Mouse (Mus musculus) thymus, postnatal 0 days (tissue): Measurements from ENCODE around the gene Pds5b. TPM values are rescaled to one million over a fixed set of nuclear protein-coding genes. Genes with fewer than 3 reads are reported as not detected.
"Not testable (repeated sequence)": the region's sequence is repeated elsewhere in the genome, so short reads cannot be mapped to it uniquely, and the experiment has no call there.

Experiments
- DNase-seq: peaks from one replicate; pipeline ENCODE4 v3.0.0-alpha.2; 2015; ENCODE audit warnings: low spot score
- polyA plus RNA-seq: library from polyadenylated mRNA; unstranded; fragments of >200 nt; fragmentation: Nextera tagmentation; extraction: Ambion mirVana; gene quantifications from 2 replicates; pipeline ENCODE4 v1.2.1, GENCODE M21; 2015

Gene Pds5b
- polyA plus RNA-seq, 1 experiment from 2014 or later: 84.8 TPM

DNA sequence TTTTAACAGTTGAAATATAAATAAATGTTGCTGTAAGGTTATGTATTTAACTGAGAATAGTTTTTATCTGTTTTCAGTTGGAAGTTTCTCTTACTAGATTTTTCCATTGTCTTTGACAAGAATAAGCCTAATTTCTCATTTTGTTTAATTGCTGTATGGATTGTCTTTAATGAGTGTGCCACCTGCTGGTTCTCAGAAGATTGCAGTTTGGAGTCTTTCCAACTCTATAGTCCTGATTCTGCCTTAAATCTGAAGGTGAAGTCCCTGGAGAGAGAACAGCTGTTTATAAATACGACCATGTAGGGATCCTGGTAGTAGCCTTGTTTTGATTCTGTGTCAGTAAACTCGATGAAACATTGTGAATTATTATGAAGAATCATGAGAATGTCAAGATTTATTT, 29.2 kb downstream of the Pds5b start:
- DNase-seq: peak; percentile 46

DNA sequence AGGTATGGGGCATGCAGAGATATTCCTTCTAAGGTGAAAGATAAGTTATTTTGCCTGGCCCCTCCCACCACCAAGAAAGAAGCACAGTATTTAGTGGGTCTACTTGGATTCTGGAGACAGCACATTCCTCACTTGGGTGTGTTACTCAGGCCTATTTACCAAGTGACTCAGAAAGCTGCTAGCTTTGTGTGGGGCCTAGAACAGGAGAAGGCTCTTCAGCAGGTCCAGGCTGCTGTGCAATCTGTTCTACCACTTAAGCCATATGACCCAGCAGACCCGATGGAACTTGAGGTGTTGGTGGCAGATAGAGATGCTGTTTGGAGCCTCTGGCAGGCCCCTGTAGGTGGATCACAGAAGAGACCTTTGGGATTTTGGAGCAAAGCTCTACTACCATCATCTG, 33.1 kb downstream of the Pds5b start:
- not testable (repeated sequence) for DNase-seq

GRCm38 (mm10) chr5:150707181-150707580, 33.6 kb downstream of the Pds5b start:
- DNase-seq: not testable (repeated sequence)

DNA sequence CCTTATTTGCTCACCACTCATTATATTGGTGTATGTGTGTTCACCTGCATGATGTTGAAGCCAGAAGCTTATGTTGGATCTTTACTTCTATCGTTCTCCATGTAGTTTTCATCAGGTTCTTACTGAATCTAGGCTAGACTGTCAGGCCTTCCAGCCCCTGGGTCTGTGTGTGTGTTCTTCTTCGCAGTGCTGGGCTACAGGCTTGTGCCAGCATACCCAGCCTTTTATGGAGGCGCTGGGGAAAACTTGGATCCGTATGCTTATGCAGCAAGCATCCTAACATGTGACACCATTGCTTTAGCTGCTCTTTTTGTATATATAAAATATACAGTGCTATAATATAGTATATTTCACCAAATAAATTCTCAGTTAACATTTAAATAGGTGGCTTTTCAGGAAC, 38.0 kb downstream of the Pds5b start:
- DNase-seq: no peak

GRCm38 (mm10) chr5:150713431-150713830, 39.9 kb downstream of the Pds5b start:
- DNase-seq: no peak

GRCm38 (mm10) chr5:150717775-150718174, 44.2 kb downstream of the Pds5b start:
- peak; percentile 69 for DNase-seq

DNA sequence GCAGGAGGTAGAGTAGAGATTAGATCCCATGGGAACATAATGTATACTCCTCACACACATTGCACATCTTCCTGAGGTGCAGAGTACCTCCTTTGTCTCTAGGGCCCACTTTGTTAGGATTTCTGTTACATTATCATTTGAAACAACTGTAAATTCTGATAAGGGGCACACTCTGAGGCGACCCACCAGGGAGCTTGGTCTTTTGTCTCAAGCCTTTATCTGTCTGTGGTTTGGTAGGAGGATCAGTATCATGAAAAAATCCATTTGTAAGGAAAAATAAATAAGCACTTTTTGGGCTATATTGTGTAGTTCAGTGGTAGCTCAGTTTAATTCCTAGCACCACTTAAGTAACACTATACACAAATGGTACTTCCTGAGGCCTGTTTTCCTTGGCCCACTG, 51.1 kb downstream of the Pds5b start:
- DNase-seq: no peak

DNA sequence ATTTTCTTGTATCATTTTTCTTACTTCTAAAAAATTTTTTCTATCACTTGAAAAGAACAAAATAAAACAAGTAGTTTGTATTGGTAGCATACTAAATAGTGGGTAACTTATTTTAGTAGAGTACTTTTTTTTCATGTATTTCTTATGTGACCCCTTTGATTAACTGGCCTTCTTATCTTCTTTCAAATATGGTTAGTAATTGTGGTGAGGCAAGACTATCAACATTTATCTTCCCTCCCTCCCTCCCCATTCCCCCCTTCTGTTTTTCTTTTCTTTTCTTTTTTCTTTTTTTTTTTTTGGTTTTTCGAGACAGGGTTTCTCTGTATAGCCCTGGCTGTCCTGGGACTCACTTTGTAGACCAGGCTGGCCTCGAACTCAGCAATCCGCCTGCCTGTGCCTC, 63.5 kb downstream of the Pds5b start:
- not testable (repeated sequence) for DNase-seq

DNA sequence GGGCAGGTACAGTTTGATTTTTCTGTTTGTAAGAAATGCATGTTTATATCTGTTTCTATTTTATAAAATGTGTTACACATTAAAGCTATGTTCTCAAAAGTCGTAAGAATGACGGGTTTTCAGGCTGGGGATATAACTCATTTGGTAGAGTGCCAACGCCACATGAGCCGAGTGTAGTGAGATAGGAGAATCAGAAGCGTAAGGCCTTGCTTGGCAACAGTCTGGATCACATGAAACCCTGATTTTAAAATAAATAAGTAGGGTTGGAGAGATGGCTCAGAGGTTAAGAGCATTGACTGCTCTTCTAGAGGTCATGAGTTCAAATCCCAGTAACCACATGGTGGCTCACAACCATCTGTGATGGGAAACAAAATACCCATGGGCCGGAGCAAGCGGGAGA, 65.8 kb downstream of the Pds5b start:
- DNase-seq: no peak

GRCm38 (mm10) chr5:150740597-150740996, 67.1 kb downstream of the Pds5b start:
- no peak for DNase-seq

GRCm38 (mm10) chr5:150756623-150757022, 83.1 kb downstream of the Pds5b start:
- no peak for DNase-seq

GRCm38 (mm10) chr5:150772403-150772802, 98.9 kb downstream of the Pds5b start:
- DNase-seq: no peak

DNA sequence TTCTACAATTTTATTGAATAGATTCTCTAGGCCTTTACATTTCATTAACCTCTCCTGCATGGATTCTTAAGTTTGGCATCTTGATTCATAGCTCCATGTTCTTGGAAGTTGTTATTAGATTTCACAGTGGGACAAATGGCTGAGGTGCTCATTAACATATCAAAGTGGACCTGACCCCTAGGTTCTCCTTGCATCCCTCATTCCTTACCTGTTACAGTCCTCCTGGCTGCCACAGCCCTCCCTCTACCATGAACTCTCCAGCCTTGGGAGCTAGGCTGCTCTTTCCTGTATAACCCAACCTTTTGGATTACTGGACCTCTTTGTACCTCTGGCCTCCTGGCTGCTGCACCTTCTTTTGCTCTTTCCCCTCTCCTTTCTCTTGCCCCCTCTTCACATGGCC, 99.5 kb downstream of the Pds5b start:
- no peak for DNase-seq

DNA sequence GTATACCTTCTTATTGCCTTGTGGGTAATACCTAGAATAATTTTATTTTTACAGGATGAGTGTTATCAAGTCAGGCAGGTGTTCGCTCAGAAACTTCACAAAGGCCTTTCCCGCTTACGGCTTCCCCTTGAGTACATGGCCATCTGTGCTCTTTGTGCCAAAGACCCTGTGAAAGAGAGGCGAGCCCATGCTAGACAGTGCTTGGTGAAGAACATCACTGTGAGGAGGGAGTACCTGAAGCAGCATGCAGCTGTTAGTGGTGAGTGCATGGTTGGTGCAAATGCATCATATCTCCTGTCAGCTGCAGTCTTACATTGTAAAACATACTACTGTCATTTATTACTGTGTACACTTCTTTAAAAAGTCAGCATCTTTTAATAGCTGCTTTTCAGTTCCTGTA, 114.7 kb downstream of the Pds5b start:
- DNase-seq: no peak

- DNase-seq: no peak
Measured at GRCm38 (mm10) chr5:150789039-150789438, 115.5 kb downstream of the Pds5b start.

GRCm38 (mm10) chr5:150794181-150794580, 120.6 kb downstream of the Pds5b start:
- no peak for DNase-seq

DNA sequence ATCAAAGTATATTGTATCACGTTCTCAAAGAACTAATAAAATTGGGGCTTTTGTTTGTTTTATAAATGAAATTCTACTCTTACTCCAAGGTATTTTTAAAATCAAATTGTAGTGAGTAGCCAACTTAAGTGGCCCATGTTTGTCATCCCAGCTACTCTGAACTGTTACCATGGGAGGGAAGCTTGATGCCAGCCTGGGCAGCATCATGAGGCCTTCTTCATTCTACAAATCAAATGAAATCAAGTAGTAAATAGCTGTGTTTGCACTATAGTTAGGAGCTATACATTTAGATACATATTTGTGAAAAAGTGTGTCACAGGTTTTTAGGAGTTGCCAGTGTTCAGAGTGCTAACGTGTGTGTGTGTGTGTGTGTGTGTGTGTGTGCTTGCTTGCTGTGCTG, 126.5 kb downstream of the Pds5b start:
- DNase-seq: no peak

DNA sequence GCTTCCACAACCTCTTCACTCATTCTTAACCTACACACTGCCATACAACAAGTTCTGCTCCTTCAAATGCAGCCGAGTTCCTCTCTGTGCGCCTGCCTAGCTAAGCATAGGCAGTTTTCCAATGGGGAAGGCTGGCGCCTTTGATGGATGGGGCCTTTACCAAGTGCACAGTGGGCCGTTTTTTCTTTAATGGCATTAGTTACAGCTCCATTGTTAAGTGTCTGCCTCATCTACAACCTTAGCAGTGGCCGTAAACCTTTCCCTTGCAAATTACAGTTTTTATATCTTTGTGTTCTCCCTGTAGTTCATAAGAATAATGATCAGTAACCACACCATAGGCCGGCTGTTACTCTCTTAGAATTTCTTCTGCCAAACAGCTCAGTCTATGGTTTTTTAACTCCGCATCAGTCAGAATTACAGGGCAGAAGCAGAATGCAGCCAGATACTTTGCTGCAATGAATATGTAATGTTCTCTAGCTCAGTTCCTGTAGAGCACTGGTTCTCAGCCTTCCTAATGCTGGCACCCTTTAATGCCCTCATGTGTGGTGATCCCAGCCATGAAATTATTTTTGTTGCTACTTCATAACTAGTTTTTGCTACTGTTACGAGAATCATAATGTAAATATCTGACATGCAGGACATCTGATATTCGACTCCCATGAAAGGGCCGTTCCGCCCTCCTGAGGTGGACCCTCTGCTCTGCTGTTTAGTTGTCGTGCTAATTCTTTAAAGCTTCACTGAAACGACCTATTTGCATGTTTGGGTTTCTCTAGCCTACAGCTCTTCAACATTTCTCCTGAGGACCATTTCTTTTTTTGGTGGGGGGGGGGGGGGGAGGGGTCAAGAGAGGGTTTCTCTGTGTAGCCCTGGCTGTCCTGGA, 140.8 kb downstream of the Pds5b start:
- DNase-seq: no peak

DNA sequence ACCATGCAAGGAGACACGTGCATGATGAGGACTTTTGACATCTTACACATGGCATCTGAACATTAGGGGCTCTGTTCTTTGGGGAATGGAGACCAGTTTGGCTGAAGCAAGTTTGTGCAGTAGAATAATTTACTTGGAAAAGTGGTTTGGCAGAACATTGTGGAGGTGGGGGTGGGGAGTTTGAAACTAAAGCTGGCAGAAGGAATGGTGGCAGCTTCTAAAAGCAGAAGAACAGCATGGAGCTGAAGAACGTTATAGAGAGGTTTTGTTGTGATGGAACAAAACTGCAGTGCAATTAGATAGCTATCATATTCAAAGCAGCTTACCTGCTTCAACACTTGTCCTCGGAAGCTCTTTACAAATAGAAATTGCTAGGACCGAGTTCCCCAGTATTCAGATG, 141.9 kb downstream of the Pds5b start:
- DNase-seq: no peak

DNA sequence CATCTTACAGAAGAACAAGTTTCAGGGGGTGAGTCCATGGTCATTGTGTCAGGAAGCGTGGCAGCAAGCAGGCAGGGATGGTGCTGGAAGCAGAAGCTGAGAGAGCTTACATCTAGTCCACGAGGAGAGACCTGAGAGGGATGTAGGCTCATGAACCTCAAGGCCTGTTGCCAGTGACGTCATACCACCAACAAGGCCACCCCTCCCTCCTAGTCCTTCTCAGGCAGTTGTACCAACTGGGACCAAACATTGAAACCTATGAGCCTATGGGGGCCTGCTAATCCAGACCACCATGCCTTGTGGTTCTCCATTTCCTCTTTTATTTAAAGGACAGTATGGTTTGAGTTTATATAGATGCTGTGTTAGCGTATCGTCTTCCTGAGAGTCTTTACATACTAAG, 143.2 kb downstream of the Pds5b start:
- DNase-seq: no peak

DNA sequence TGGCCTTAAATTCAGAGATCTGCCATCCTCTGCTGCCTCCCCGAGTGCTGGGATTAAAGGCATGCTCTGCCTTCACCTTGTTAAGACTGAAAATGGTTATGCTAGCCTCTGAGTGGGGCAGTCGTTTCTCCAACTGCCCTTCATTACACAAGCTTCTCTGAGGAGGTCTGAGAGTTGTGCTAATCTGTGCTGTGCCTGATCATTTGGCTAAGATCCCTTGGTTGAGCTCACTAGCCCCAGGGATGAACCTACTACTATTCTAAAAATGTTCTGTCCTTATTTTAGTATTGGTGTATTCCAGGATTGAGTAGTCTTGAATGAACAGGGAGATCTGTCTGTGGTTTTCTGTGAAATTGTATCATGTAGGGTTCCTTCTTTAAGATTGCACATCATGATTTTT, 144.5 kb downstream of the Pds5b start:
- DNase-seq: no peak

DNA sequence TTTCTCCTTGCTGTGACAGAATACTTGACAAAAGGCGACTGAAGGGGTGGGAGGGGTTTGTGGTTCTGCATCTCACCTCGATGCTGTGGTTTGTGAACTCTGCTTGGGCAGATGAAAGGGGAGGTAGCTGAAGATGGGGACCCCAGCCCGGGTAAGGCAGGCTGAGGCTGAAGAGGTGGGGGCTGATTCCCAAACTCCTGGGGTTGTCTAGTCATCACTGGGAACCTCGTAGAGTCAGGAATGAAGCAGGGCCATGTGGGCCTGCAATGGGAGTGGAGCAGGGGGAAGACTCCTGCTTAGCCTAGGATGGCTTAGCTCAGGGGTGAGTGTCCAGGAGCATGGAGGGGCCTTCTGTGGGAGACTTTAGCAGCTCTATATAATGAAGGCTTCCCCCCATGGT, 145.3 kb downstream of the Pds5b start:
- DNase-seq: no peak

- no peak for DNase-seq
Measured at GRCm38 (mm10) chr5:150819520-150819919, 146.0 kb downstream of the Pds5b start.
